Mouse (Mus musculus): ENCODE data around the gene Sirt6.

The Sirt6 gene

DNA sequence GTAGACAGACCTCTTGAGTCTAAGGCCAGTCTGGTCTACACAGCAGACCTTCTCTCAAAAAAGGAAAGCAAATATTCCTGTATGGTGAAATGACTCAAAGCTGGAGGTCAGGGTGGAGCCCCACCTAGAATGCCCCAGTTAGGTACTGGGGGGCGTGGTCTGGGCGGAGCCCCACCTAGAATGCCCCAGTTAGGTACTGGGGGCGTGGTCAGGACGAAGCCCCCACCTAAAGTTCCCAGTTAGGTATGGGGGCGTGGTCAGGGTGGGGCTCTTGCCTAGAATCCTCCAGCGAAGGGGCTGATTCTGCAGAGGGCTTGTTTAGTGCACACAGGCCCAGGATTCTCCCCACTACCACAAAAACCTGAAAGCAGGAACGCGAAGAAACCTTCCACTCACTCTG, 4.2 kb downstream of the Sirt6 start:
- no peak for DNase-seq (ENCODE audit: low spot score)

DNA sequence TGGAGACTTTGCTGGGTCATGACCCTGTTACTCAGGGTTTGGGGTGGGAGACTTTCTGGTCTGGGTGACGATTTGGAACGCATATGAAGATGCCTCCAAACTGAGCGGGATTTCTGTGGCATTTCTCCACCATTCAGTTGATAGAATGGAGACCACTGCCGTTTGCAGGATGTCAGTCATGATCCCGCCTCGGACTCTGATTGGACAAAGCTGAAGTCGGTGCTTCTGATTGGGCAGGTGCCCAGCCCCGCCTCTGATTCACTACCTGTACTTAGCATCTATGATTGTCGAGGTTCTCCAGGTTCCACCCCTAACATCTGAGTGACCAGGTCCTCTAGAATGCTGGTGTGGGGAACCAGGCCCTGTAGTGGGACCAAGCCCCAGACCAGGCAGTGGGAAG, 6.8 kb downstream of the Sirt6 start:
- no peak for DNase-seq (ENCODE audit: low spot score)

DNA sequence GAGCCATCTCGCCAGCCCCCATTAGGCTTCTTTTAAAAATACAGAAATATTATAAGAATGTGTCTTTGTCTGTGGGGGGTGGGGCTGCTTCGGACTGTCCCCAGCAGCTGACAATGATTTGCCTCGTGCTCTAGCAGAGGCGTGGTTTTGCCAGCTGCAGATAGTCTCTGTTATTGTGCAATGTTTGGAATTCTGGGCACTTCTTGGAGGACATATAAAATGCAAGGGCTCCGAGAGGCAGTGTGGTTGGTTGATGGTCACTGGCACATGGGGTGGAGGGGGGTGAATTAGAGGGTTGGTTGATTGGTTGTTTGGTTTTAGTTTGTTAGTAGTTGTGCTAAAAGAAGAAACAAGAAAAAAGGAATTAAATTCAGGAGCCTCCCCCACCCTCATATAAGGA, 7.6 kb downstream of the Sirt6 start:
- no peak for DNase-seq (ENCODE audit: low spot score)

DNA sequence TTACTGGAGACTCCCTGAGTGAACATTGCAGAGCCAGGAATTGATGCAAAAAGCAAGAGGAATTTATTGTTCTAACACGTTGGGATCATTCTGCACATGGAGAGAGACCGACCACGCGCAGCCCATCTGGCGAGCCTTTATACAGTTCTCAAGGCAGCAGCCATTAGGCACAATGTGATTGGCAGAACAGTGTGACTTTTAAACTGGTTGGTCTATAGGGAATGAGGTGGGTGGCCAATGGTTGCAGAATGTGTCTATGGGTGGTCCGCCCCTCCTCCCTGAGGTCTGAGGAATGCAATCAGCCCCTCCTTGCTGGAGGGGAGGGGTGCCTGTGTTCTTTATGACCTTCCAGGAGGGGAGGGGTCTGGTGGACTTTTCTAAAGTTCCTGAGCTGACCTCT, 12.1 kb downstream of the Sirt6 start:
- DNase-seq (ENCODE audit: low spot score), result no peak

DNA sequence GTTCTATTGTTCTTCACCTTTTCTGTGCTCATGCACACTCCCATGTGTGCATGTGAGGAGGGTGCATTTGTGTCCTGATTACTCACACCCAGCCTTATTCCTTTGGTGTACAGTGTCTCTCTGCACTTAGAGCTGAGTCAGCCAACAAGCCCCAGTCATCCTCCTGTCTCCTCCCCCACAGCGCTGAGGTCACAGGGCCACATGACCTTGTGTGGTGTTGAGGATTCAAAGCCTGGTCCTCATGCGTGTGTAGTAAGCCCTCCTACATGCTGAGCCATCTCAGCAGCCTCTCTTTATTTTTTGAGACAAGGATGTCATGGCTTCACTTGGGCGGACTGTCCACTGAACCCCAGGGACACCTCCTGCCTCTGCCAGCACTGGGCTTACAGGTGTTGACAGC, 14.8 kb downstream of the Sirt6 start:
- DNase-seq (ENCODE audit: low spot score), result no peak

DNA sequence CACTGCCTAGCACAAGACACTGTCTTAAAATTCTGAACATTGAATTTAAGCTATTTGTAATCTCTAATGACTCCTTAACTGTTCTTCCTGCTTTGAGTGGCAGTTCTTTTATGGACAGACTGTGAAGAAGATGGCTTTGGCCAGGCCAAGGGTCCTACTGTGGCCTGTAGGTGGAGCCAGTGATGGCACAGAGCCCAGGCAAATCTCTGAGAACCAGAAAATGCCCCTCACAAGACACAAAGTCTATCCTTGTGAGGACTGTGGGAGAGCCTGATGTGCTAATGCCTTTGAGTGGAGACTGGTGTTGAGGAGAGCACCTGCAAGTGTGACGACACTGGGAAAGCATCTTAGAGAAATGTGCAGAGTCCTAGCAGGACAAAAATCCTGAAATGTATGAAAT, 19.3 kb downstream of the Sirt6 start:
- DNase-seq (ENCODE audit: low spot score), result no peak

DNA sequence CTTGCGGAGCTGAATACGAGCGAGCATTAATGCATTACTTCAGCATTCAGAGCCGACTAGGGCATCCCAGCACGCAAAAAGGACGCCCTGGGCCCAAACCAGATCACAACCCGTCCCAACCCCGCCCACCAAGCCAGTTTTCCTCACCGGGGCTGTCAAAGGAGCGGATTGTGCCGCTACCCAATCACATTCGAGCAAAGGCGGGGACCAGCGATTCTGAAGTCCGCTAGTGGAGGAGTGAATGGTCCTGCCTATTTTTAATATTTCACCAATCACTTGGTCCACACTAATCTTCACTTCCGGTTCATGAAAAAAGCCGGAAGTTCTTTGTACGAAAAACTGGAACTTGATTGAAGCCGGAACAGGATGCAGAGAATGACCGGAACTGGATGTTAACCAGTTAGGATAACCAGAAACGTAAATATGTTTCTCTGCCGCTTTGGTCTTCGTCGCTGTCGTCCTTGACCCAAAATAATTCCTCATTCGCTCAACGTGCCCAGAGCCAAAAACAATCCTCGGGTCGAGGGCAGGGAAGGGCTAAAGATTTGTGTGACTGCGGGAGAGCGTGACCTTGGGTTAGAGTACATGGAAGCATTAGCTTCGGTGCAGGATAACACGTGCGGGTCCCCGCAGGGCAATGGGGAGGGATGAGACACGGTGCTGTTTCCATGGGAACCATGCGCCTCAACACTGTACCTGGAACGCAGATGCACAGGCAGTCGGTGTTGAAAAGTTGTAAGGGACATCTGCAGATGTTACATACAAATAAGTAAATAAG, 21.4 kb downstream of the Sirt6 start, which contains the start of gene BC025920:
BC025920 (plus strand) TSS at position 297 of the 778 bp plus-strand sequence.
- peak; percentile 97 for DNase-seq (ENCODE audit: low spot score)

DNA sequence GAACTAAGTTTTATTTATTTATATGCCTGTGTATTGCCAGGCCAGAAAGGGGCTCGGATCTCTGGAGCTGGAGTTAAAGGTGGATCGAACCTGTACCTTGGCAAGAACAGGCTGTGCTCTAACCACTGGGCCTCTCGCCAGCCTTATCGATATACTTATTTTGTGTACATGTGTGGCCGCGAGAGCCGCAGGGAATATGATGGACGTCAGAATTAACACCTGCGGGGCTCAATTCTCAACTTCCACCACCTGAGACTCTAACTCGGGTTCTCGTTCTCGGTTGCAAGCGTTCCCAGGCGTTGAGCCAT, 22.0 kb downstream of the Sirt6 start:
- no peak for DNase-seq (ENCODE audit: low spot score)

DNA sequence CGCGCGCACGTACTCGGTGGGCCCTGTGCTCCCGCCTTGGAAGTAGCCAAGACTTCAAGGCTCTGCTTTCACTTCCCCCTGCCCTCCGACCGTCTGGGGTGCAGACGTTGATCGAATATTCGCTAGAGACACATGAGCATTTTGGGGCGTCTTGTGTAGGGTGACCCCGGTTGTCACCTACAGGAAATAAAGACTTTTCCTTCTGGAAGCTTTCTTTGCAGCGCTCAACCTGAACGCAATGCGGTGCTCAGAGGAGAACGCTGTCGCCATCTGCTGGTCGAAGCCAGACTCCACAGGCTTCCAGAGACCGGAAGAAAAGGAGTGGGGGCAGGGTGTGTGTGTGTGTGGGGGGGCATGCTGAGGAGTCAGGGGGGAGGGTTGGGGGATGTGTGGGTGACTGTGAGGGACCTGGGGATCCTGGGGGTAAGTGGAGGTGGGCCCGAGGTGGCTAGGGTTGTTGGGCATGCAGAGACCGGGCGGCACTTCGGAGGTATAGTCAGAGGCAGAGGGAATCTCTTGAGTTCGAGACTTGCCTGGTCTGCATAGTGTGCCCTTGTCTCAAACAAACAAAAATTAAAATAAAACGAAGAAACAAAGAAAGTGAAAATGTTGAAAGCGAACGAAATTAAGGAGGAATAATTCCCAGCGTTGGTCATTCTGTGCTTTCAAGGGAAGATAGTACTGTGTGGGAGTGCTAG, 22.5 kb downstream of the Sirt6 start:
- peak; percentile 92 for DNase-seq (ENCODE audit: low spot score)

DNA sequence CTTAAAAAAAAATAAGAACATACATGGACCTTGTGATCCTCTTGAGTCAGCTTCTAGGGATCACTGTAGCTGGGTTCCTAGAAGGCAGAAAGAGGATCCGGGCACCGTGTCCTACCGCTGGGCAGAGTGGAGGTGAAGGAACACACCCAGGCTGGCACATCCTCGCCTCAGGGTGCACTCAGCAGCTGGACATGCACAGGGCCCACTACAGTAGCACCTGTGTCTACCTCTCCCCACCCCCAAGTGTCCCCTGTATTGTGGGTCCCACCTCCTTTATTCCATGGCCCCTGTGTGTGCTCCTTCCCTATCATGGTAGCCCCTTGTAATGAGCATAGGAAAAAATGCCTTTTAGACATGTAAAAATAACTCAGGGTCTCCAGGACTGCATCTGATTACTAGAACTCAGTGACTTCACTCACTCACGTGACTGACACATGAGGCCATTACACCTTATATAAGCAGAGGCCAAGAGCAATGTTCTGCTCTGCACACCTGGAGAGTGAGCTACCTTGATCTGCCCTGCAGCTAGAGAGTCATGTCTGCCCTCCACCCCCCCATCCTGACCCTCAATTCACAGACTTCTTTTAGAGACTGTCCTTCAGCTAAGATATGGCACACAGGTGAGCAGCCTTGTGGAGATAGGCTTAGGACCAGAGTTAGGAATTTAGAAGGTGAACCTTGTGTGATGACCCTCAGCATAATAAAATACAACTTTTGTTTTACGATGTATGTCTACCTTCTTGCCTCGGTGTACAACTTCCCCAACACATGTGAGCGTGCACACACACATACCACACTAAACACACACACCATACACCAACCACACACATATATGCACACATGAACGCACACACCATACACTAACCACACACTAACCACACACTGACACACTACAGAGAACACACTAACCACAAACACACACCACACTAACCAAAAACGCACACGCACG, 23.3 kb downstream of the Sirt6 start:
- DNase-seq (ENCODE audit: low spot score), result no peak

DNA sequence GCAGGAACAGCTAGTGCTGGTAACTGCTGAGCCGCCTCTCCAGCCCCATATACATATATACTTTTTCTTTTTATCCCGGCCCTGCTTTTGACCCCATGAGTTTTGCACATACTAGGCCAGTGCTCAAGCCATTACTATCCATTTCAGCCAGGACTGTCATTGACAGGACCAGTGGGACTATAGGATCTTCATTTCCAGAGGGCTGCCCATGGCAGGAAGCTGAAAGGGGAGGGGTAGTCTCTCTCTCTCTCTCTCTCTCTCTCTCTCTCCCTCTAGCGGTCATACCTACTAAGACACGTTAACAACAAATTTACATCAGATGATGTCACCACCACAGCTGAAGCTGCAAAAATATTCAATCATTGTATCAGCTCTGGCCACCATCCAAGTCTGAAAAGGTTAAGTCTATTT, 24.9 kb downstream of the Sirt6 start:
- peak; percentile 70 for DNase-seq (ENCODE audit: low spot score)

DNA sequence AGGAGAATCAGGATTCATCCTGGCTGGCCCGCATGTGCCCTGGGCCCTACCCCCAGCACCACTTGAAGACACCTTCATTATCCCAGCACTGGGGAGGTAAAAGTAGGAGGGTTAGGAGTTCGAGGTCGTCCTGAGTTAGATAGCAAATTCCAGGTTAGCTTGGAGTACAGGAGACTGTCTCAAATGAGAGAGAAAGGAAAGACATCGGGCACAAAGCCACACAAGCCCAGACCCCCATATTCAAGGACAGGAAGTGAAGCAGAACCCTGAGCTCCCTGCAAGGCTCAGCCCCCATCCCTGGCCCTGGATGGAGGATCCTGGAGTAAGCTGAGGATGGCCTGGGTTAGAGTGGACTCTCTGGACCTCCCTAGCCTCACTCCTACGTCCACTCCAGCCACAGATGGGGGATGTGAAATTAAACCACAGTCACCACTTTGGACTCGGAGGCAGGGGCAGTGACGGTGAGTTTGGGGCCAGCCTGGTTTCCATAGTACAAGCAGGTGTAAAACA, 26.1 kb downstream of the Sirt6 start:
- no peak for DNase-seq (ENCODE audit: low spot score)

DNA sequence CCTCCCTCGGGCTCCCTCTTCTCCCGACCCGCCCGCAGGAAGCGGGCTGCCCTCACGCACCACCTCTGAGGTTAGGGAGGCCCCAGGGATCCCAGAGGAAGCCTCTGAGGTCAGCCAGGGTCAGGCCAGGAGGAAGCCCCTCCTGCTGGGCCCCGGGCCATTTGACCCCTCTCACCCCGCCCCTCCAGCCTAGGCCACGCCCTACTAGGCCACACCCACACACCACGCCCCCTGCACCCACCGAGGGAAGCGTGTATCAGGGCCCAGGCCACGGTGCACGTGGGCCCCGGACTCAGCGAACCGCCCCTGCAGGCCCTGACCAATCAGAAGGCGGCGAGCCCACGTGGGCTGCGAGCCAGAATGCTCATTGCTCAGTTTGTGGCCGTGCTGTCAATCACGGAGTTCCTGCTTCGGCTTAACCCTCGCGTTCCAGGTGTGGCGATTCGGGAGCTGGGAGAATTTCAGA, 26.8 kb downstream of the Sirt6 start, which contains the start of gene Tle6:
Tle6 (minus strand) TSS at position 336 of the 466 bp plus-strand sequence.
- peak; percentile 98 for DNase-seq (ENCODE audit: low spot score)

DNA sequence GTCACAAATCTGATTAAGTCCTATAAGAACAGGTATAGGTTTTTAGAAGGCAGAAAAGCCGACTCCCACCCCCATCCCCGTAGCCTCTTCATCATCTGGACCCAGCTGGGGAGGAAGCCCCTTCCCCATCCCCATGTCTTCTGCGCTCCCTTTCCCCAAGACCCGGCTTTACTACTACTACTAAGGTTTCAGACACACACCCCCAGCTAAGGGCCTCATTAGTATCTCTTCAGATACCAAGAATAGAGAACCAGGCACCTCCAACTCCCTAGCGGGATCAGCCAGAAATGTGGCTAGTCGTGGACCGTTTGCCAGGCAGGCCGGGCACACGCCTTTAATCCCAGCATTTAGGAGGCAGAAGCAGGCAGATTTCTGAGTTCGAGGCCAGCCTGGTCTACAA, 27.5 kb downstream of the Sirt6 start:
- no peak for DNase-seq (ENCODE audit: low spot score)

DNA sequence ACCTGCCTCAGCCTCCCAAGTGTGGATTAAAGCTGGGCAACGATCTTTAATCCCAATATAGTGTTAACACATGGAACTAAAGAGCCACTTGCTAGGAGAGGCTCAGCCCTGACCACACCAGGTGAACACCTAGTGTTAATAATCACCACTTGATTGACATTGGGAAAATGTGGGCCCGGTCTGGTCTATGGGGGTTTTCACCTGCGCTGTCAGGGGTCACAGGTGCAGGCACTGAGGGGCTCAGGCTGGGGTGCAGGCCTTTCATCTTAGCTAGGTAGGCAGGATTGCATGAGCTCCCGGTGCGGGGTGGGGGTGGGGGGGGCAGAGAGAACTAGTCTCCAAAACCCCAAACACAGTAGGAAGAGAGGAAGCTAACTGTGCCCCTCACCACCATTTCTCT, 28.0 kb downstream of the Sirt6 start:
- no peak for DNase-seq (ENCODE audit: low spot score)

DNA sequence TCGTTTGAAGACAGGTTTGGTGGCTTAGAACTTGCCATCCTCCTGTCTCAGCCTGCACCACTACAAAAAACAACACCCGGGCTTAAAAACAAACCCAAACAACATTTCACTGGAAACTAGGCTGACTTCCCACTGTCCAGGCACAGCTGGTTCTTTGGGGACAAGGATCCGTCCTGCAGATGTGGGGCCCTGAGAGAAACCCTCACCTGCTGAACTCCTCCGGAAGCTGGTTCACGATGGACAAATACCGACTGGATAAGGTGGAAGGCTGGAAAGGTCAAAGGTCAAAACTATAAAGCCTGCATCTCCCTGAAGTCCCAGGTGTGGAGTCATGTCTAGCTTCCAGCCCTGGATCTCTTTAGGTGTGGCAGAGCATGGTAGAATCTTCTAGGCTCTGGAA, 28.7 kb downstream of the Sirt6 start:
- no peak for DNase-seq (ENCODE audit: low spot score)

DNA sequence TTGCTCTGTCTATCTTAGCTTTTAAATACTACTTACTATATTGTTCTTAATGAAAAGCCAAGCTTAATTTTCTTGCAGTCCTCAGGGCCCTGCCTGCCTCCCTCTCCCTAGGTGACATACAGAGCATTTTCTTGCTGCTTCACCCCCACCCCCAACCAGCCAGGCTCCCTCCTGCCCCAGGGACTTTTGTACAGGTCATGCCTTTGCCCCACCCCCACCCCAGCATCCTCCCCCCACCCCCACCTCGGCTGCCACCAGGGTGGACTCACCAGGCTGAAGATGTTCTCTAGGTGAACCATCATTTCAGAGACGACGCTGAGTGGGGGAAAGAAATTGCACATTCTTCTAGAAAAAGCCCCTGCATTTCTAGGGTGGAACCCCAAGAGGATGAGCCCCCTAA, 29.3 kb downstream of the Sirt6 start:
- DNase-seq (ENCODE audit: low spot score), result no peak

DNA sequence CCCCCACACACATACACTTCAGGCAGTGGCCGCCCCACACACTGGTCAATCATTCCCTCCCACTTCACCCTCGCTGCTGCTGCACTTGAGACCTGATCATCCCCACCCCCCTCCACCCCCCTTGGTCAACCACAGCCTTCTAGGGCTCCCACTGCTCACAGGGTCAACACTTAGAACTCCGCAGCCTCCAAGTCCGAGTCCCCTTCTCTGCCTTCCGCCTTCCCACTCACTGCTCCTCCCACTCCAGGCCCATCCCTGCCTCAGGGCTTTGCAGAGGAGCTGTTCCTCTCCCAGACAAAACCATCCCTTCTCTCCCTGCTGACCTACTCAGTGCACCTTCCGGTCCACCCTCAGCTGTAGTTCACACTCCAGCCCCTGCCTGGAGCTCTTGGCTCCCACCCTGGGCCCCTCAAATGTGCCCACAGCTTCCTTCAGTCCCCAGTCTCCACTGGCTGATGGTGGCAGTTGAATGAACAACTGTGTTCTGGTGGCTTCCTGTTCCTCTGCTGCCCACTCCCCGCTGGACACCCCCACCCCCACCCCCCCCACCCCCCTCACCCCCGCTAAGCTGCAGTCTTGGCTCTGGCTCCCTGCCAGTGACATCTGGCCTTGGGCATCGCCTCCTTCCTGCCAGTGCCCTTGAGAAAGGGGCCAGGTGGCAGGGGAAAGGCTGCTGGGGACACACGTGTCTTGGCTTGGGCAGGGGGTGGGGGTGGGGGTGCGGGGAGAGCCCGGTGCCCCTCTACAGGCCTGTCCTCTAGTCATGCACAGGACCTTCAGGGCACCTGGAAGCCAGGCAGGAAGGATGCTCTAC, 30.3 kb downstream of the Sirt6 start:
- peak; percentile 27 for DNase-seq (ENCODE audit: low spot score)

DNA sequence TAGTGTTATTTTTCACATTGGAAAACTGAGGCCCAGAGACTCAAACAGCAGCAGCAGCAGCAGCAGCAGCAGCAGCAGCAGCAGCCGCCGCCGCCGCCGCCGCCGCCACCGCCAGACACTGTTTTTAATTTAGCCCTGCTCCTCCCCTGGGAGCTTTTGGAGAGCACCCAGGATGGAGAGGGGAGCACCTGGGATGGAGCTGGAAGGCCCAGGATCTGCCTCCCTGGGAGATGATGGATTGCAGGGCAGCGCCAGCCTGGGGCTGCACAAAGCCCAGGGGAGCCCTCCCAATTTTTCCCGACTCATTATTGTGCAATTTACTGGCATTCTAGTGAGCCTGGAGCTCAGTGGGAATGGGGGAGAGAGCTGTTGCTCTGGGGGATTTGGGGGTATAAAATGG, 31.0 kb downstream of the Sirt6 start:
- DNase-seq (ENCODE audit: low spot score), result no peak

DNA sequence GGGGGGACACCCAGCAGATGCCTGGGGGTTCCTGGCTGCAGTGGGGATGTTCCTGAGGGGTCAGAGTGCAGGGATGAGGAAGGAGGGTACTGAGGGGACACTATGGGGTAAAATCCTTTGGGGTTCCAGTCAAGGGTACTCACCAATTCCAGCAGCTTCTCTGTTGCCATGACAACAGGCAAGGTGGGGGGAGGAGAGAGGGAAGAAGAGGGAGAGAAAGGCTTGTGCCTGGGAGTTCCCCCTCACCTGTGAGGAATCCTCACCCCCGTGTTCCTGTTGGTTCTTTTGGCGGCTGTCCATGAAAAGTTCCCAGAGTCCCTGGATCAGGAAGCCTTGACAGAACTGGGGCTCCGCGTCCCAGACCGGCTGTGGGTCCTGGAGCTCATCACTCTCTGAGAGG, 32.0 kb downstream of the Sirt6 start:
- no peak for DNase-seq (ENCODE audit: low spot score)

DNA sequence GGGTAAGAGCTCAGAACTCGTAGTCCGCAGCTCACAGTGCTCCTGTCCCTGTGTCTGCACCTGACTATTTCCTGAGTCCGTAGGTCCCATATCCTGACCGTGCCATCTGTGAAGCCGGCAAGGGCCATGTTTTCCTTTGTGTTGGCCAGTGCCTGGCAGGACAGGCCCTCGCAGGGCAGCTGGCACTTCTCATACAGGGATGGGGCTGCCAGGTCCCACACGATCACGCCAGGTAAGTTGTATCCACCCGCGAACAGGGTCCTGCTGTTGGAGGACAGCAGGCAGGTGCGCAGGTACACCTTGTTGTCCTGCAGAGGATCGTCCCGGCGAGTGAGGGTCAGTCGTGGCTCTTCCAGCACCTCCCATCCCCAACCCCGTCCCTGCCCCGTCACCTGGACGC, 33.7 kb downstream of the Sirt6 start:
- DNase-seq (ENCODE audit: low spot score), result no peak
